Mouse (Mus musculus): ENCODE measurements around the gene Acaa1a. TPM values are rescaled to one million over a fixed set of nuclear protein-coding genes. Genes with fewer than 3 reads are reported as not detected.

Acaa1a gene
- 10 to 100 TPM; 73.1 to 79.8 TPM for total RNA-seq (2021)

DNA sequence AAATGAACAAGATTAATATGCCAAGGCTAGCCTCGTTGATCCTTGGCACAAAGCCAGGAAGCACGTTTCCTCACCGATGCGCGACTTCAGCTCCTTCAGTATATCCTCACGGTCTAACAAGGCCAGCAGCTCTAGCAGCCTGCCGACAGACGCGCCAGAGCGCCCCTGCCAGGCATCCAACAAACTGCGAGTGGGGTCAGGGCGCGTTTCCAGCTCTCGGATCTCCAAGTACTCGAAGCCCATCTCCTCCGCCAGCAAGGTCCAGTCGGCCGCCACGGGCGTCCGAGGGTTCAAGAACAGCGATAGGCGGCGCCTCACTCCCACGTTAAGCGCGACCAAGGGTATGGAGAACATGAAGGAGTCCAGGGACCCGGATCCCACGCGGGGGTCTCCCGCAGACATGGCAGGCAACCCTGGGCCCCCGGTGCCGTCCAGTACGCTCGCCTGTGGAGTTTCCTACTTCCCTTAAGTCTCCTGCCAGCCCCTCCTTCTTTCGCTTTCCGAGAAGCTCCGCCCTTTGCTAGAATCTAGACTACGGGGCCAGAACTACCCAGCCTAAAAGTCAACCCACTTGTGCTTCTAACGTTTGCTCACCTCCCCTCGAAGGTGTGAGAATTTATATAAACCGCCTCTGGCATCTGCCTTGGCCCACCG, at the start of gene Acaa1a:
Gene Acaa1a, plus strand, starts transcription at position 119 of the 654 bp plus-strand sequence.
- intact Hi-C loops (cut with DNase I), result loop anchor here (2.0 to 10.0 kb wide), 2 partner anchors 17 to 415 kb away; partner anchors contain the start of genes Ctdspl and Oxsr1
- DNase-seq (ENCODE audit: low spot score in 2 of 2), result peak; percentile 49 to 54

DNA sequence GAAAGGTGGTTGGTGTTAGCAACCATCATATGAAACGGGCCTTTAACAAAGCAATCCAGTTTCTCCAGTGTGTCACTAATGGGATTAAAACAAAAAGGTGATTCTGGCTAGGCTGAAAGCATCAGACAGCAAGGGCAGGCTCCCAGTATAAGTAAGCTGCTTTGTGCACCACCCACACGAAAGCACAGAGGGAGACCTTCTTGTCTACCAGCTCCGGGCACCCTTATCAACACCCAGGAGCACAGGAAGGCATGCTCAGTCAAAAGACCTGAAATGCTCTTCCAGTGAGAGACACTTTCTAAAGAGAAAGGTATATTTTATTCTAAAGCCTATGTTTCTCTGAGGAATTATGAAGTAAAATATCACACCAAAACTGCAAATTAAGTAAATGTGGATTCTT, 48.7 kb upstream of the Acaa1a start:
- no peak for DNase-seq (ENCODE audit: low spot score in 2 of 2)
- intact Hi-C loops (cut with DNase I), result no loop called here

DNA sequence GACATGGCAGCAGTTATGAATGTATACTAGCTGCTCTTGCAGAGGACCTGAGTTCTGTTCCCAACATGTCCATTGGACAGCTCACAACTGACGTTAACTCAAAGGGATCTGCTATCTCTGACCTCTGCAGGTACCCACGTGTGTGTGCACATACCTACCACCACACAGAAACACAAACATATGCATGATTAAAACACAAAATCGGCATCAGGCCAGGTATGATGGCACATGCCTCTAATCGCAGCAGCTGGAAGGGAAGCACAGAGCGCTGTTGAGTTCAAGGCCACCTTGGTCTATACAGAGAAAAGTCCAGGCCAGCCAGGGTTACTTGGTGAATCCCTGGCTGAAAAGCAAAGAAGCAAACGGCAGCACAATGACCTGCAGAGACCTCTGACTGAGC, 41.8 kb upstream of the Acaa1a start:
- DNase-seq (ENCODE audit: low spot score in 2 of 2), result no peak
- intact Hi-C loops (cut with DNase I), result no loop called here

DNA sequence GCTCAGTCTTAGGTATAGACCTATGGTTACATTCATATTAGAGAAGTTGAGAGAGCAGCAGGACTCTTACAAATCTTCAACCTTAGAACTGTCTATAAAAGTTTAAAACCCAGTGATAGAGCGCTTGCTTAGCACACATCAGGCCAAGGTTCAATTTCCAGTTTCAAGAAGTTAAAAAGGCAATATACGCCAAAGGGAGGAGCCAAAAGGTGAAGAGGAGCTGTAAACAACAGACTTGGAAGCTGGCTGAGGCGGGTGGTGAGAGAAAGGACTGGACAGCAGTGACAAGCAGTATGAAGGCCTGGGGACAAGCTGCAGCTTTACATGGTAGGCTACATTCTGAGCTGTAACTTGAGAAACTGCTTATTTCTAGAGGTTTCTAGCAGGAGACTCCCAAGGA, 40.9 kb upstream of the Acaa1a start:
- DNase-seq (ENCODE audit: low spot score in 2 of 2), result no peak
- intact Hi-C loops (cut with DNase I), result no loop called here

DNA sequence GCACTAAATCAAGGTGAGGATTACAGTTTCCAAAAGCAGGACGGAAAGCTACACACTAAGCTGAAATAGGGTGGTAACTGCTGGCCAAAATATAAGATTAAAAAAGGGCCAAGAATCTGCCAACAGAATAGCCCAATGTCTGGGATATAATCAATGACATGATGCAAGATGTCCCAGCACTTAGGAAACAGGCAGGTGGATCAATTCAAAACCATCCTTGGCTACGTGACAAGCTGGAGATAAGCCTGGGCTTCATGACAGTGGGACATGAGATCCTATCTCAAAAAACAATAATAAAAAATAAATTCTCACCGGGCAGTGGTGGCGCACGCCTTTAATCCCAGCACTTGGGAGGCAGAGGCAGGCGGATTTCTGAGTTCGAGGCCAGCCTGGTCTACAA, 33.6 kb upstream of the Acaa1a start:
- intact Hi-C loops (cut with DNase I), result no loop called here
- no peak for DNase-seq (ENCODE audit: low spot score in 2 of 2)

DNA sequence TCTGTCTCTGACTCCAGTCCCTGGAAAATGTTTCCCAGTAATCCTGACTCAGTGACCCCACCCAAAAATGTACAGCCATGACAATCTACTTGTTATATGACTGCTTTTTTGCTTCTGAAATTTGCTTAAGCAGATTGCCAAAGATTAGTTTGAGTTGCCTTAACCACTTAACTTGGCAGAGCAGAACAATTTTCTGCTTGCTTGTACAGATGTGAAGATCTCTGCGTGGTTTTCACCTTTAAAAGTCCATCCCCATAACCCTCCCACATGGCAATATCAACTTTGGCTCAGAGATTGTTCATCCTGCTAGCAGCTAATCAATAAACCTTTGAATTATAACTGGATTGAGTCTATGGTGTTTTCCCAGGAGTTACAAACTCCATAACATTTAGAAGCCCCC, 30.4 kb upstream of the Acaa1a start:
- DNase-seq (ENCODE audit: low spot score in 2 of 2), result no peak
- intact Hi-C loops (cut with DNase I), result no loop called here

DNA sequence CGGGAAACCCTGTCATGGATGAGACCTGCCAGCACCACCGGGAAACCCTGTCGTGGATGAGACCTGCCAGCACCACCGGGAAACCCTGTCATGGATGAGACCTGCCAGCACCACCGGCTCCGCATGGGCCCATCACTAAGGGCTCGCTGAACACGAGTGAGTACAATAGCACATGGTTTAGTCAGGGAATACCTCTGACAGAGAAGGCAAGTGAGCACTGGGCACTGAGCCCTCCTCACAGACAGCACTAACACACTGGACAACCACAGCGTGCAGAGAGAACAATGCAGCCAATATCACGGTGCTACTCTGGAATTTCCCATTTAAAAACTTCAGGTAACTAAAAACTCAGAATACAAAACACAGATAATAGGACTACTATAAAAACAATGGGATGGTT, 26.4 kb upstream of the Acaa1a start:
- intact Hi-C loops (cut with DNase I), result no loop called here
- DNase-seq (ENCODE audit: low spot score in 2 of 2), result no peak

DNA sequence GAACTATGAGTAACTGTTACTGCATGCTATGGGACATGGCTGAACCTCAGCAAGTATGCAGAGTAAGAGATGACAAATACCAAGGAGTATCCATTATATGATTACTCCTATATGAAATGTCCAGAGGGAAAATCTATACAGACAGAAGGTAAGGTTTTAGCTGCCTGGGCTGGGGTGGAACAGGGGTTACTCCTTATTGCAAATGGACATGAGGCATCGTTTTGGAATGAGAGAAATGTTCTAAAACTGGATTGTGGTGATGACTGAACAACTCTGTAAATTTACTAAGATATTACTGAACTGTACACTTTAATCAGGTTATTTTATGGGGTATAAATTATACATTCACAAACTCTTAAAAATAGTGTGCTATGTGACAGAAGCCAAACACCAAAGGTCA, 20.6 kb upstream of the Acaa1a start:
- intact Hi-C loops (cut with DNase I), result no loop called here
- DNase-seq (ENCODE audit: low spot score in 2 of 2), result no peak

DNA sequence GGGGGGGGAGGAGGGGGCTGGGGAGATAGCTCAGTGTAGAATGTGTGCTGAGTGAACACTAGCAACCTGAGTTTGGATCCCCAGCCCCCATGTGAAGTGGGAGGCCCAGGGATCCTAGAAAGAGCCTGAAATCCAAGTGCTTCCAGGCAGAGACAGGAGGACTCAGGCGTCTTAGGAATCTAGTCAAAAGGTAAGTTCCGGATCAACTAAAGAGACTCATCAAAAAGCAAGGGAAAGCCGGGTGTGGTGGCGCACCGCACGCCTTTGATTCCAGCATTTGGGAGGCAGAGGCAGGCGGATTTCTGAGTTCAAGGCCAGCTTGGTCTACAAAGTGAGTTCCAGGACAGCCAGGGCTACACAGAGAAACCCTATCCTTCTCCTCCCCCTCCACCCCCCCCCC, 19.0 kb upstream of the Acaa1a start:
- intact Hi-C loops (cut with DNase I), result no loop called here
- no peak for DNase-seq (ENCODE audit: low spot score in 2 of 2)

DNA sequence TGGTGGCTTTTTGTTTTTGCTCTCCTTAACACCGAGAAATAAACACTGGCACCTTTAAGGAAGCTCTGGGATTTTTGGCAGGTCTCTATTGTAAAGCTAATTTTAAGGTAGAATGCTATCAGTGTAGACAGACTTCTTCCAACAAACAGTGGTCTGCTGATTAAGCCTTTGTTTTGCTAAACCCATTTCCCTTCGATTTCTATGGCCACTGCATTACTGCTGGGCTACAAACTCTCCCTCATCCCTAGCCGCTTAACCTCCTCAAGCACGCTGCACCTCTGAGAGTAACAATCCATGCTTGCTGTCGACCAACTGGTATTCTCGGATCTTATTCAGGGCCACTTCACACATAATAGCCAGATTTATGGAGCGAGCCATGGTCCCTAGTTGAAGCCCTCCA, 18.5 kb upstream of the Acaa1a start:
- intact Hi-C loops (cut with DNase I), result no loop called here
- no peak for DNase-seq (ENCODE audit: low spot score in 2 of 2)

DNA sequence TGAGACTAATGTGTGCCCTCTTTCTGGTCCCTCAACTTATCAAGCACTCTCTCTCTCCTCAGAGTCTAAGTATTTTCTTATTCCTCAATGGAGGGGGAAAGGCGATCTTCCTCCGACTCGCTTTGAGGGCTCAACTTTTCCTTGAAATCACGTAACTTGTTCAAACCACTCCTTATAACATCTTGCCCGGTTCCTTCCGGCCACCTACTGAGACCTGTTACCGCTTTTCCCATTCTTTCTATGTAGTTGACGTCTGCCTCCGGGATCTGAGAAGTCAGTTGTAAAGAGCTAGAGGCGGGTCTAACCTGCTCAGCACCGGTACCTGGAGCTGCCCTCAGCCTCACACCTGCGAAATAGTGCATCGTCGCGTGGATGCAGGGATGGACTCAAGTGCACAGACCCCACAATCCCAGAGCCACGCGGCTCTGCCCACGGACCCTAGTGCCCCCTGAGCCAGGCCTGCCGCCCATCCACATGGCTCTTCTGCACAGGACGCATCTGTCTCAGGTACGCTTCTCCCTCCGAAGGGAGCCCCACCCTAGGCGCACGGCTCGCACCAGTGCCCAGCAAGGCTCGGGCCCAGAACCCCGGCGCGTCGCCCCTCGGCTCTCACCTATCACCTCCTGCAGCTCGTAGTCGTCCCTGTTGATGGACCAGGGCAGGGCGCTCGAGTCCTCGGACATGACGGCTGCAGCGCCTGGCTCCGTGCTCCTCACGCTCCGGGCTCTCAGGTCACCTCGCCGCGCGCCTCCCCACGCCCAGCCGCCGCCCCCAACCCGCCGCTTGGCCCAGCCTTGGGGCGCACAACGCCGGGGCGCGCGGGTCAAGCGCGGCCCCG, 17.9 kb upstream of the Acaa1a start:
- DNase-seq (ENCODE audit: low spot score in 2 of 2), result no peak
- intact Hi-C loops (cut with DNase I), result loop anchor here (2.0 kb wide), 1 partner anchor 19 kb away; the partner anchor contains the start of gene Myd88

DNA sequence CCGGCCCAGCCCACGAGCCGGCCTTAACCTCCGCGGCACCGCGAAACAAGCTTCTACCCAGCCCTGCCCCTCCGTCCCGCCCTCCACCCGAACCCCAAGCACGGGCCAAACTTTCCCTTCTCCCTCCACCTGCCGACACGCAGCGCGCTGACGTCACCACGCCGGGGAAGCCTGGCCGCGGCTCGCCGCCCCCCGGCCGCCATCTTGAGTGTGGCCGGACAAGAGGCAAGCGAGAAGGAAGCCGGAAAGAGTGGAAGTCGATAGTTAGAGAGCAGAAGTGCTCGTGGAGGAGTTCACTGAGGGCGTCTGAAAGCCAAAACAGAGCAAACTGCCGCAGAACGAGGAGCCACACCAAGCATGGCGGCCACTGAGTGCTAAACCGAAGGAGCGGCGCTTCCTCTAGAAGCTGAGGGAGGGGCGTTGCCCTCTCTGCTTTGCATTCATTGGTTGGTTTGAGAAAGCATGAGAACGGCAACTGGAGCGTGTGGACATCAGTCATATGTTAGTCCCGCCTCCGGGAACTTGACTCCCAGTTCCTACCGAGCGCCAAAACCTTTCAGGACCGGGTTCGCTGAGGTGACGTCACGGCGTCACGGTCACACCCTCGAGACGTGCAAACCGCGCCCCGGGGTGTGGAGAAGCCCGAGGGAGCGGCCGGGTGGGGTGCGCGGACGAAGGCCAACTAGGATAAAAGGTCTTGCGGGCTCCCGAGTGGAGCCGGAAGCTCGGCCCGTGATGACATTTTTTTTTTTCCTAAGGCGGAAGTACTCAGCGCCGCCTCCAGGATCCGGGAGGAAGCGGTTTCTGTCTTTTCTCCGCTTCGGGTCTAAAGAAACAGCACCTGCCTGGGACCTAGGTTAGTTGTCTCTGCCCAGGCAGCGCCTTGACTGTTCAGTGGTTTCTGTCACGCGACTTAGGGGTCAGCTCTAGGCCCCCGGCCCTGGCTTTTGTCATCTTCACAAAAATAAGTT, 16.9 kb upstream of the Acaa1a start, which contains the start of gene Oxsr1:
Gene Oxsr1, minus strand, starts transcription at position 139 of the 971 bp plus-strand sequence.
- intact Hi-C loops (cut with DNase I), result loop anchor here (2.0 kb wide), 1 partner anchor 18 kb away; the partner anchor contains the start of gene Myd88
- peak; percentile 98 to 99 for DNase-seq (ENCODE audit: low spot score in 2 of 2)

DNA sequence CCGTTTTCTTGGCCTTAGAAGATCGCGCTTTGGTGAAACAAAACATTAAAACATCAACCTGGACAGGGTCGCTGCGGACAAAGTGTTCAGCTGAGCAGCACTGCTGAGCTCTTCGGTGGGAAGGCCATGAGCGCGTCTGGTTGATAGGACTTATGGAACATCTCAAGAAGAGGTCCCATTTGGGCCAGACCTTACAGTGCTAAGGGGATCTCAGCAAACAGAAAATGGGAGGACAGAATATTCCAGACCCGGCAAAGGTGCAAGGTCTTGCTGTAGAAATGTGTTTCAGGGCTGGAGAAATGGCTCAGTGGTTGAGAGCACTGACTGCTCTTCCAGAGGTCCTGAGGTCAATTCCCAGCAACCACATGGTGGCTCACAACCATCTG, 16.2 kb upstream of the Acaa1a start:
- no peak for DNase-seq (ENCODE audit: low spot score in 2 of 2)
- intact Hi-C loops (cut with DNase I), result loop anchor here (2.0 kb wide), 1 partner anchor 18 kb away; the partner anchor contains the start of gene Myd88

DNA sequence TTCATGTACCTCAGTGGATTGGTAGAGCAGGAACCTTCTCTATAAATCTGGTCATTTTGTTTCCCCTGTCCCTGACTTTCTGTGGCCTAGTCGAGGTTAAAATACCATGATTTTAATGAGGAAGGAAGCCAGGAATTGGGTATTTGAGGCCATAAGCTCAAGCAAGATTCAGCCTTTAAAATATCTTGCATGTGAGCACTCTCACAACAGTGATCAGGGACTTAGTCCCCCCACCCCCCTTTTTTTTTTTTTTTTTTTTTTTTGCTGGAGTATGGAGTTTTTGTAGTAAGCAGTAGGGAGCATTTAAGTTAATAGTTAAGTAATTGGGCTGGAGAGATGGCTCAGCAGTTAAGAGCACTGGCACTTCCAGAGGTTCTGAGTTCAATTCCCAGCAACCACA, 15.3 kb upstream of the Acaa1a start:
- DNase-seq (ENCODE audit: low spot score in 2 of 2), result no peak
- intact Hi-C loops (cut with DNase I), result no loop called here

DNA sequence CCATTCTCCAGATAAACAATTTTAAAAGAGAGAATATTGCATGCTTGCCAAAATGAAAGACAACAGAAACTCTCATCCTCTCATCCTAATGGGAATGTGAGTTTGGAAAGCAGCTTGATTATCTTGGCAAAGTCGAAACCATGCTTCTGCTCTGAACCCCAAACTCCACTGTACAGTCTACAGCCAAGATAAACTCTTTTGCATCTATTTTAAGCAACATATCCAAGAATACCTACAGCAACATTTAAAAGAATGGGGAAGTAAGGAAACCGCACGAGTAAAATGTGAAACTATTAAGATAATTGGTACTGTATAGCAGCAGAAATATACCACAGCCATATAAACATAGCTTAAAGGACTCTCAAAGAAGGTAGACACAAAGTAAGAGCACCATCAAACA, 11.0 kb upstream of the Acaa1a start:
- DNase-seq (ENCODE audit: low spot score in 2 of 2), result no peak
- intact Hi-C loops (cut with DNase I), result no loop called here

DNA sequence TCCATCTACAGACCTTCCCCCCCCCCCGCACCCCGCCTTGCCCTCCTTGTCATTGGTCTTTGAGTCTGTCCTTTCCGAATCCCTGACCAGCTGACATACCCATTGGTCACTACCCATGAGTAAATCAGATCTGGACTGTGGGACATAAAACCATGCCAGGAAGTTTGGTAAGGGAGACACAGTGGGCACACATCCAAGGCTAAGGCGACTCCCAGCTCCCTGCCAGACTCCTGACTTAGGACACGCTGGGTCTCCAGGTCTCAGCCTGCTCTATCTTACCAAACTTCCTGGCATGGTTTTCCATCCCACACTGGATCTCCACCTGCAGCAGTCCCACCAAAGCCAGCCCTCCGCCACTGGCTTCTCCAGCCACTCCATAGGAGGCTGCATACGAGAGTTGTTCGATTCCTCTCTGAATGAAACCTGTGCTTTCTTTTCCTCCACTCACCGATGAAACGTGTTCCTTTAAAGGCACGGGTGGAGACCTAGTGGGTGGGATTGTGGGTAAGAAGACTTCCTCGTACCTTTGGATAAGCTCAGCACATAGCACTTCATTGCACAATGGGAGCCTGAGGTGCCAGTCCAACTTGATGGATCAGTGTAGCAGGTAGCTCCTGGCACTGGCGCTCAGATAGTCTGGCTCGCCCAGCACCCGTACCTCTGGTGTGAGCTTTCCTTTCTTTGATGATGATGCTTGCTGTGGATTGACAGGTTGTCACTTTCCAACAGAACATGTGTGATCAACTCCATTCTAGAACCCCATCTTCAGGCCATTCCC, 9.1 kb upstream of the Acaa1a start:
- intact Hi-C loops (cut with DNase I), result no loop called here

DNA sequence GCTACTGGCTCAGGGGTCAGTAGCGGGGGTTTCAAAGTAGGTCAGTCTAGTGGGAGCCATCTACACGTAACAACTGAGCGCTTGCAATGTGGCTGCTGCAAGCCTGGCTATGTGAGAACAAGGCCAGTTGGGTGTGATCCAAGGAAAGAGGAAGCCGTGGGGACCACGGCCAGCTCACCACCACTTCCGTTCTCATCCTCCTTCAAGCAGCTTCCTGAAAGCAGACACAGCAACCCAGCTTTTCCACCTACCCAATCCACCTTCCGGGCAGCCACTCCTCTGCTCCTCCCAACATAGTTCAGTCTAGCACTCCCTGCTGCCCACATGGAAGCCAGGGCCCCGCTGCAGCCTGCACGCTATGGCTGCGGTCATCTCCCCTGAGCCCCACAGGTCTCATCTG, 5.2 kb upstream of the Acaa1a start:
- DNase-seq (ENCODE audit: low spot score in 2 of 2), result peak; percentile 35 to 39
- intact Hi-C loops (cut with DNase I), result no loop called here

More for the DNA sequence above, 9.1 kb upstream of the Acaa1a start:
- DNase-seq (ENCODE audit: low spot score in 2 of 2), result no peak

DNA sequence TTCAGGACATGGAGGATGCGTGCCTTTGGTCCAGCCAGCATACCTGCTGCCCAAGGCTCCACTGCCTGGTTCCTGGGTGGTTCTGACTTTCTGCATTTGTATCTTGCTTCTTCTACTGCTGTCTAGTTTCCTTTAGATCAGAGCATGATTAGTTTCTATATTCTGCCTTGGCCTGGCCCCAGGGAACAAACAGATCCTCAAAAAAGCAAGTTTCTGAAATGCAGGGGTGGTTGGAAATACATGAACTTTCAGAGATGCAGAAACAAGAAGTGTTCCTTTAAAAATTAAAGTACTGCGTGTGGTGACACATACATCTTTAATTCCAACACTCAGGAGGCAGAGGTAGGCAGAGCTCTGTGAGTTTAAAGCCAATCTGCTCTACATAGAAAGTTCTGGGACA, 4.6 kb upstream of the Acaa1a start:
- intact Hi-C loops (cut with DNase I), result no loop called here
- peak; percentile 34 to 42 for DNase-seq (ENCODE audit: low spot score in 2 of 2)

DNA sequence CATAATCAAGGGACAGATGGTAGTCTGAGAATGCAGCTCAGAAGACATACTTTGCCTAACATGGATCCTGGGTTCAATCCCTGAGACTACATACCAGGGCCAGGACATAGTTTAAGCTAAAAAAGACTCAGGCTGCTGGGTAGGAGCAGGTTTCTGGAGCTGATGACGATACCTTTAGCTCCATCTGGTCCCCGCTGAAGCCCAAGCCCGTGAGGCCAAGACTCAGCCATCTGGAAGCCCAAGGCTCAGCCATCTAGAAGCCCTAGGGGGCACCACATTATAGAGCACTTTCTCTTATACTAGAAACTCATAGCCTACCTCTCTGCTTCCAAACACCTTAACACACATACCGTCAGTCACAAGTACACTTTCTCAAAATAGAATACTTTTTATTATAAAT, 3.9 kb upstream of the Acaa1a start:
- intact Hi-C loops (cut with DNase I), result no loop called here
- no peak for DNase-seq (ENCODE audit: low spot score in 2 of 2)
